Mouse (Mus musculus) lung, postnatal 0 days (tissue): ENCODE measurements at regions not wholly inside any gene's neighbourhood (a gene's known extent, or its start where the extent isn't known, plus 50 kb on each side); places are given as distances from the start of the nearest gene placed in this dataset.

Experiments used
- CTCF ChIP-seq: IDR thresholded peaks from 2 replicates; pipeline ENCODE4 v1.5.1; 2016; ENCODE audit warnings: antibody characterized with exemption, mild to moderate bottlenecking
- EP300 ChIP-seq: IDR thresholded peaks from 2 replicates; pipeline ENCODE4 v1.6.1; 2016; ENCODE audit warnings: antibody characterized with exemption, mild to moderate bottlenecking, control low read depth

GRCm38 (mm10) chr13:44567696-44568095 lies 161.6 kb upstream of the Jarid2 start:
- TF ChIP-seq EP300 (no peak), CTCF (no peak)
